Mouse (Mus musculus) cerebellum, adult 2 months (tissue): ENCODE data around the gene Ntrk1. TPM values are rescaled to one million over a fixed set of nuclear protein-coding genes. Genes with fewer than 3 reads are reported as not detected.

ENCODE experiments used
- DNase-seq, 2 experiments: peaks; one replicate each; pipeline ENCODE4 v3.0.0; 2021
- H3K27ac ChIP-seq: fragments of 200-500 bp; 2 replicates; pipeline ENCODE4 v1.5.1; 2012; ENCODE audit warnings: low read length, control low read depth, inconsistent platforms; ENCODE audit not compliant: insufficient read depth
- H3K27me3 ChIP-seq: fragments of 200-500 bp; 2 replicates; pipeline ENCODE4 v1.6.1; 2012; ENCODE audit warnings: inconsistent platforms, mild to moderate bottlenecking, low read length, moderate library complexity; ENCODE audit not compliant: control insufficient read depth, insufficient read depth
- H3K4me1 ChIP-seq: fragments of 200-500 bp; 2 replicates; pipeline ENCODE4 v1.6.1; 2011; ENCODE audit warnings: low read length; ENCODE audit not compliant: control insufficient read depth, insufficient read depth
- H3K4me3 ChIP-seq: fragments of 200-500 bp; replicated peaks from 2 replicates; pipeline ENCODE3; 2011; ENCODE audit warnings: mild to moderate bottlenecking, low read depth, low read length, control low read depth; ENCODE audit not compliant: insufficient read depth
- CTCF ChIP-seq: fragments of 200-500 bp; IDR thresholded peaks from 2 replicates; pipeline ENCODE4 v1.5.1; 2011; ENCODE audit warnings: low read depth, mild to moderate bottlenecking, control low read depth, low read length, moderate library complexity, borderline replicate concordance; ENCODE audit not compliant: insufficient read depth
- POLR2A ChIP-seq: fragments of 200-500 bp; IDR thresholded peaks from 2 replicates; pipeline ENCODE4 v1.6.1; 2011; ENCODE audit warnings: low read length, control low read depth, borderline replicate concordance; ENCODE audit not compliant: insufficient read depth
- WGBS: fragments of 180-500 bp; shearing (Covaris S2); methylation state at CpG from one replicate; pipeline ENCODE4 v1.1.7; 2018; 5-methylcytosine and 5-hydroxymethylcytosine counted together
- polyA plus RNA-seq: library from polyadenylated mRNA; depleted of rRNA; stranded (reverse); fragments of >200 nt; gene quantifications from 2 replicates; pipeline ENCODE4 v1.2.3, GENCODE M21; 2012

The Ntrk1 gene
- polyA plus RNA-seq, 1 experiment = 2.8 TPM

DNA sequence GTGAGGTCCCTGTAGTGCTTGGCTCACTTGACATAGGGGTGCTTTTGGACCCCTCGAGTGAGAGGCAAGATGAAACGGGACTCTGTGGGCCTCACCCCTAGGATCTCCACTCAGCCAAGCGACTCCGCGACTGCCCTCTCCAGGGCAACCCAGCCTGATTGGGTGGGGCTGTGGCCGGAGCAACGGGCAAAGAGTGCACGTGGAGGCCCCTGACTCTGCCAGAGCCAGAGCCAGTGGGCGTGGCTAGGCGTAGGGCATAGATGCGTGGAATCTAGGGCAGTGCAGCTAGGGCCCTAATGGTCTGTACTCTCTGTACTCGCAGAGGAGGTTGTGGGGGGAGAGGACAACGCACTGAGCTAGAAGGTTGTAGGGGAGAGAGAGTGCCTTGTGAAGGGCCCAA lies 46.5 kb downstream of the Ntrk1 start, which contains the start of gene Lrrc71:
TSS of gene Lrrc71 (minus strand) at position 195 of the 400 bp plus-strand sequence.
- DNase-seq = no peak
- H3K27ac ChIP-seq = no peak within 1 kb of the TSS
- 18% methylated on average over 13 of the region's 13 CpGs for WGBS
- no peak within 1 kb of the TSS for H3K4me3 ChIP-seq
- no peak for TF ChIP-seq POLR2A
- no peaks in the 10 kb centered on the region for H3K4me1 ChIP-seq
- no peaks in the 10 kb centered on the region for H3K27me3 ChIP-seq

DNA sequence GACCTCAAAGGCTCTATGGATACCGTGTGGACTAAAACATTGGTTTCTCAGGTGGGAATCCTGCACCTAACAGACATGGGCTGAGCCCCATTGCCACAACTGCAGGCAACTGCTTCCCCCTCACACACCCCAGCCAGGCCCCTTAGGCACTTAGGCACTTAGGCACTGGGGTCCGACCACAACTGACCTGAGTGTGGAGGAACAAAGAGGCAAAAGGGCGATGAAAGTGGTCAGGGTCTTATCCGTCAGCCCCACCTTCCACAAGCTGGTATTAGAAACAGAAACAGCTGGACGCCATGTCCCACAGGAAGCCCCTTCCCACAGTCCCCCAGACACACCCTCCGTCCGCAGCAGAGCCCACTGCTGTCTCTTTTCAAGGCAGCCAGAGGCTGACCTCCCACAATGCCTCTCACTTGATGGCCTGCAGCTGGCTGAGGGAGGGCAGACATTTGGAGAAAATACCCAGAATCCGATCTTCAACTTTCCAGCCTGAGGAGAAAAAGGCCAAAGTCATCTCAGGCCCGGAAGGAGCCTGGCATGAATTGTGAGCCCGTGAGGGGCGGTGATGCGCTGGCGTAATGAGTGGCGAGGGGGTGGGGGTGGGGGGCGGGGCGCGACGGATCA lies 49.8 kb downstream of the Ntrk1 start:
- H3K27ac ChIP-seq = no peak overlapping the region
- no peak for TF ChIP-seq CTCF
- no peak for TF ChIP-seq POLR2A
- no peak for DNase-seq
- H3K27me3 ChIP-seq = no peaks in the 10 kb centered on the region
- no peaks in the 10 kb centered on the region for H3K4me1 ChIP-seq
- H3K4me3 ChIP-seq = no peak overlapping the region
- WGBS = 34% methylated on average over 18 of the region's 18 CpGs

GRCm38 (mm10) chr3:87743927-87744326 lies 51.0 kb downstream of the Ntrk1 start:
- DNase-seq = no peak
- Histone ChIP-seq H3K27me3 (no peaks in the 10 kb centered on the region), H3K4me1 (no peaks in the 10 kb centered on the region), H3K27ac (no peak overlapping the region), H3K4me3 (no peak overlapping the region)
- WGBS = 90% methylated on average over 4 of the region's 4 CpGs
- no peak for TF ChIP-seq POLR2A
- TF ChIP-seq CTCF = no peak

DNA sequence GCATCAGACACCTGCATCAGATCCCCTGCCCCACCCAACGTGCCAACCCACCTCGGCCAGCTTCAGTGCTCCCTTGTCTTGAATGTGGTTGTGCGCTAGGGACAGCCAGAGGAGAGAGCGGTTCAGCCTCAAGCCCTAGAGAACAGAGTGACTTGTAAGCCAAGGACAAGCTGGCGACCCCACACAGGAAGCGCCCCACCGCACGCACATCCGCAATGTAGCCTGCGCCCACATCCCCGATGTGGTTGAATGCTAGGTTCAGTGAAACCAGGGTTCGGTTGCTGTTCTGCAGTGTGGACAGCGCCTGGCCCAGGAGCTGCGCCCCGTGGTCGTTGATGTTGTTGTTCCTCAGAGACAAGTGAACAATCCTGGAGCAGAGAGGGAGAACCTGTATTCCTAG lies 52.2 kb downstream of the Ntrk1 start:
- TF ChIP-seq POLR2A (no peak), CTCF (no peak)
- H3K4me1 ChIP-seq = no peaks in the 10 kb centered on the region
- H3K27ac ChIP-seq = no peak overlapping the region
- DNase-seq = no peak
- 88% methylated on average over 16 of the region's 16 CpGs for WGBS
- H3K27me3 ChIP-seq = no peaks in the 10 kb centered on the region
- no peak overlapping the region for H3K4me3 ChIP-seq

GRCm38 (mm10) chr3:87742013-87742412 lies 52.9 kb downstream of the Ntrk1 start:
- DNase-seq = no peak
- TF ChIP-seq CTCF (no peak), POLR2A (no peak)
- Histone ChIP-seq H3K4me3 (no peak overlapping the region), H3K27me3 (no peaks in the 10 kb centered on the region), H3K27ac (no peak overlapping the region), H3K4me1 (no peaks in the 10 kb centered on the region)
- WGBS = 82% methylated on average over 3 of the region's 3 CpGs

DNA sequence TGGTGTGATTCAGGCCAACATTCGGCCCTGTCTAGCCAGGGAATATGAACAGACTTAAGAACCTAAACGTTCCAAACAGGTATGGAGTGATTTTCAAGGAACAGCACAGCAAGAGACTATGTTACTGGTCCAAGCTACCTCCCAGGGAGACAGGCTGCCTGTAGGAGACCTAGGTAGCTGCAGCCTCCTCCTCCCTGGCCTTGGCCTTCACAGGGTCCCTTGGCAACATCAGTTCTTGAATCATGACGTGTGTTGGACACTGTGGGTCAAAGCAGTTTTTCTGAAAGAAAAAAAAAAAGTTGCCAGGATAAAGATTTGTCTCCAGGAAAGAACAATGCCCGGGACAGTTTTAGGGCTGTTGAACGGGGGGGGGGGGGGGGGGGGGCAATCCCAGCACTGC lies 56.1 kb downstream of the Ntrk1 start:
- Histone ChIP-seq H3K27ac (no peak overlapping the region), H3K4me1 (no peaks in the 10 kb centered on the region), H3K27me3 (no peaks in the 10 kb centered on the region), H3K4me3 (no peak overlapping the region)
- DNase-seq = no peak
- TF ChIP-seq CTCF (no peak), POLR2A (no peak)
- WGBS = 72% methylated on average over 5 of the region's 5 CpGs

GRCm38 (mm10) chr3:87735335-87735734 lies 59.6 kb downstream of the Ntrk1 start:
- 90% methylated on average over 9 of the region's 9 CpGs for WGBS

GRCm38 (mm10) chr3:87733984-87734761 lies 60.8 kb downstream of the Ntrk1 start:
- Histone ChIP-seq H3K27ac (no peak overlapping the region), H3K4me1 (no peaks in the 10 kb centered on the region), H3K27me3 (no peaks in the 10 kb centered on the region), H3K4me3 (no peak overlapping the region)
- TF ChIP-seq CTCF (no peak), POLR2A (no peak)
- 86% methylated on average over 11 of the region's 11 CpGs for WGBS
- DNase-seq = no peak

More at GRCm38 (mm10) chr3:87735335-87735734, 59.6 kb downstream of the Ntrk1 start:
- no peak for DNase-seq
- H3K27me3 ChIP-seq = no peaks in the 10 kb centered on the region
- no peak for TF ChIP-seq CTCF
- TF ChIP-seq POLR2A = no peak
- no peak overlapping the region for H3K27ac ChIP-seq
- no peaks in the 10 kb centered on the region for H3K4me1 ChIP-seq
- no peak overlapping the region for H3K4me3 ChIP-seq
